Mouse (Mus musculus) midbrain, embryonic 14.5 days (tissue): ENCODE results near the gene Gm11563. TPM values are rescaled to one million over a fixed set of nuclear protein-coding genes. Genes with fewer than 3 reads are reported as not detected.
"Not testable (repeated sequence)": the region's sequence is repeated elsewhere in the genome, so short reads cannot be mapped to it uniquely, and the experiment has no call there.

ENCODE experiments used
- ATAC-seq: fragments of 200-750 bp; cut with Nextera tagmentation; 2 replicates; pipeline ENCODE4 v1.8.0; 2017; ENCODE audit warnings: moderate number of reproducible peaks, moderate library complexity; ENCODE audit not compliant: low FRiP score, low TSS enrichment
- DNase-seq: peaks from one replicate; pipeline ENCODE4 v3.0.0-alpha.2; 2015
- H3K27ac ChIP-seq: fragments of 300-500 bp; sonication (generic); replicated peaks from 2 replicates; pipeline ENCODE4 v1.5.1; 2014; ENCODE audit warnings: mild to moderate bottlenecking, low read depth, low read length, moderate library complexity
- H3K27me3 ChIP-seq: fragments of 300-500 bp; sonication (generic); 2 replicates; pipeline ENCODE4 v1.6.1; 2014; ENCODE audit warnings: low read length, control low read depth, mixed read lengths; ENCODE audit not compliant: control insufficient read depth, insufficient read depth
- H3K36me3 ChIP-seq: fragments of 300-500 bp; sonication (generic); 2 replicates; pipeline ENCODE4 v1.6.1; 2014; ENCODE audit warnings: low read length, control low read depth; ENCODE audit not compliant: control insufficient read depth, insufficient read depth
- H3K4me1 ChIP-seq: fragments of 300-500 bp; sonication (generic); 2 replicates; pipeline ENCODE4 v1.6.1; 2014; ENCODE audit warnings: mild to moderate bottlenecking, antibody characterized with exemption, low read length, control low read depth; ENCODE audit not compliant: control insufficient read depth, insufficient read depth
- H3K4me2 ChIP-seq: fragments of 300-500 bp; sonication (generic); 2 replicates; pipeline ENCODE4 v1.6.1; 2014; ENCODE audit warnings: mild to moderate bottlenecking, low read length, moderate library complexity
- H3K4me3 ChIP-seq: fragments of 300-500 bp; sonication (generic); replicated peaks from 2 replicates; pipeline ENCODE4 v1.5.1; 2014; ENCODE audit warnings: low read depth, low read length
- H3K9ac ChIP-seq: fragments of 300-500 bp; sonication (generic); replicated peaks from 2 replicates; pipeline ENCODE4 v1.6.1; 2014; ENCODE audit warnings: mild to moderate bottlenecking, low read length, moderate library complexity
- H3K9me3 ChIP-seq: fragments of 300-500 bp; sonication (generic); 2 replicates; pipeline ENCODE4 v1.6.1; 2016; ENCODE audit warnings: low read length, control low read depth, mixed read lengths; ENCODE audit not compliant: control insufficient read depth
- WGBS: fragments of 180-500 bp; shearing (Covaris S2); extraction: QIAGEN DNeasy Blood & Tissue Kit; methylation state at CpG from one replicate; pipeline ENCODE4 v1.1.7; 2014; 5-methylcytosine and 5-hydroxymethylcytosine counted together
- polyA plus RNA-seq: library from polyadenylated mRNA; unstranded; fragments of >200 nt; fragmentation: Nextera tagmentation; extraction: Ambion mirVana; gene quantifications from 2 replicates; pipeline ENCODE4 v1.2.1, GENCODE M21; 2014

The Gm11563 gene
- polyA plus RNA-seq, 1 experiment from 2014 or later = not detected

DNA sequence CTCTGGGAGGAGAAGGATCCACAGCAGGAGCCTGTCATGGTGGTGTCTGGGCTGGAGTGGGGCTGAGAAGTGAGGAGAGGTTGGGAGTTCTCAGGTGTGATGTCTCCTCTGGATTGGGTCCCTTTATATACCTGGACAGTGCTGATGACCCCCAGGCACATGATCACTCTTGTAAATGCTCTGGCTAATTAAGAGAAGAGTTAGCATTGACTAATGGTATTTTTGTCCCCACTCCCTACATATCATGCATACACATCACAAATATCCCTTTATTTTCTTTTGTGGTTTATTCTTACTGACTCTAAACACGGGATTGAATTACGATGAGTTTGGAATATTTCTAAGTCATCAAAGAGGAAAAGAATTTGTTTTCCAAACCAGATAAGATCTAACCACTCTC, 38.4 kb downstream of the Gm11563 start, which contains the start of gene Gm11562:
TSS of gene Gm11562 (minus strand) at position 101 of the 400 bp plus-strand sequence.
- H3K9ac ChIP-seq = no peak within 1 kb of the TSS
- ATAC-seq (no peak), DNase-seq (no peak)
- no peaks in the 10 kb centered on the region for H3K9me3 ChIP-seq
- 90% methylated on average over 2 of the region's 2 CpGs for WGBS
- H3K4me2 ChIP-seq = no peak within 1 kb of the TSS
- H3K4me3 ChIP-seq = no peak within 1 kb of the TSS
- no peaks in the 10 kb centered on the region for H3K27me3 ChIP-seq
- H3K4me1 ChIP-seq = no peaks in the 10 kb centered on the region
- H3K36me3 ChIP-seq = no peaks in the 10 kb centered on the region
- H3K27ac ChIP-seq = no peak within 1 kb of the TSS

DNA sequence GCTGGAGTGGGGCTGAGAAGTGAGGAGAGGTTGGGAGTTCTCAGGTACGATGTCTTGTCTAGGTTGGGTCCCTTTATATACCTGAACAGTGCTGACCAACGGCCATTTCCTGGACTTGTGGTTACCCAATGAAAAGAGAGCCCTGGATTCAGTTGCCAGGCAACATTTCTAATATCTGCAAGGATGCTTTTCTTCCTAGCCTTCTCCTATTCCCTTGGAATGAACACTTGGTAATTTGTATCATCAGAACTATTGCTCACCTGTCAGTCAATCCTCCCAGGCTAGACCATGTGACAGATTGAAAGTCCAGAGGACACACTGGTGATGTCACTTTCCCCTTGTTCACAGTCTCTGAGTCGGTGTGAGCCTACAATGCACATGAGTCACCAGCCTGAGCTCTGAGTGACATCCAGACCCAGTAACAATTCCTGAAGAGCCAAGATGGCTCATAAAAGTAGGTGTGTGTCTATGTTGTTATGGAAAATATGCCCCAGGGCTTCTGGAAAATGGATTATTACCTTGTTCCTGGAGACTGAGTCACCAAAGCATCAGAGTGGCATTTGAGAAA, 43.9 kb downstream of the Gm11563 start, which contains the start of gene Krtap2-4:
TSS of gene Krtap2-4 (minus strand) at position 51 of the 568 bp plus-strand sequence.
- no peak within 1 kb of the TSS for H3K27ac ChIP-seq
- ATAC-seq (no peak), DNase-seq (no peak)
- H3K36me3 ChIP-seq = no peaks in the 10 kb centered on the region
- H3K4me2 ChIP-seq = no peak within 1 kb of the TSS
- no peaks in the 10 kb centered on the region for H3K27me3 ChIP-seq
- WGBS = 64% methylated on average over 3 of the region's 3 CpGs
- no peak within 1 kb of the TSS for H3K9ac ChIP-seq
- H3K4me1 ChIP-seq = no peaks in the 10 kb centered on the region
- no peak within 1 kb of the TSS for H3K4me3 ChIP-seq
- H3K9me3 ChIP-seq = no peaks in the 10 kb centered on the region

DNA sequence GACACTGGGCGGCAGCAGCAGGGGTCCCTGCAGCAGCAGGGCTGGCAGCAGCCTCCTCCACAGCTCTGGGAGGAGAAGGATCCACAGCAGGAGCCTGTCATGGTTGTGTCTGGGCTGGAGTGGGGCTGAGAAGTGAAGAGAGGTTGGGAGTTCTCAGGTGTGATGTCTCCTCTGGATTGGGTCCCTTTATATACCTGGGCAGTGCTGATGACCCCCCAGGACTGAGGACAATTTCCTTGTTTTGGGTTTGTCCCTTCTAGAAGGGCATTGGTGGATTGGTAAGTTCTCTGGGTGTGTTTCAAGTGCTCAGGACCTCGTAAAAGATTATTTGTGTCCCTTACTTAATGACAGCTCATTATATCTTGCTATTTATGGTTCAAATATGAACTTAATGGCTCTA, 48.7 kb downstream of the Gm11563 start, which contains the start of gene Gm11937:
TSS of gene Gm11937 (minus strand) at position 101 of the 400 bp plus-strand sequence.
- WGBS = 95% methylated on average over 1 of the region's 2 CpGs
- not testable (repeated sequence) for ATAC-seq, H3K9me3 ChIP-seq, H3K4me3 ChIP-seq, H3K27ac ChIP-seq, H3K4me1 ChIP-seq, DNase-seq, H3K27me3 ChIP-seq, H3K36me3 ChIP-seq, H3K4me2 ChIP-seq, H3K9ac ChIP-seq

DNA sequence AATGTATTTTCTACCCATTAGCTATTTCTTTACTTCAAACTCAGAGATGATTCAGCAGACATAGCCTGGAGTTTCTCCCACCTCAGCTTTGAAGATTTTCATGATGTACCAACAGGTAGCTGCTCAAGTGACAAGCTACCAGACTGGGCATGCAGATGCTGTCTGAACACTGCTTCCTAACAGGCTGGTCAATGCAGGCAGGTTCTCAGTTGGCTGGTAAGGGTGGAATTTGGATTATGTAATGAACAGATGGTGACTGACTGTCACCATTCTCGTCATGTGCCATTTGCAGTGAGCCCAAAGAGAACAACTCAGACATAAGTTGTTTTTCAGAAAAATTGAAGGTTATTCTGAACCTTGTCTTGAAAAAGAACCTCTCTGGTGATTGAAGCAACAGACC, 49.6 kb downstream of the Gm11563 start:
- Histone ChIP-seq H3K9ac (no peak overlapping the region), H3K9me3 (no peaks in the 10 kb centered on the region), H3K4me1 (no peaks in the 10 kb centered on the region), H3K4me2 (no peak overlapping the region), H3K36me3 (no peaks in the 10 kb centered on the region), H3K27ac (no peak overlapping the region), H3K4me3 (no peak overlapping the region), H3K27me3 (no peaks in the 10 kb centered on the region)
- no peak for DNase-seq
- WGBS = 62% methylated on average over 1 of the region's 1 CpGs
- no peak for ATAC-seq

Other genes starting within 250 kb of the Gm11563 start
- gene Krt12, start 236.7 kb downstream of the Gm11563 start, polyA plus RNA-seq = not detected in 2 replicates
- gene Krt20, start 220.8 kb downstream of the Gm11563 start, polyA plus RNA-seq = 0.11 TPM in 1 of 2 replicates, not detected in the other
- 0.39 TPM in 1 of 2 replicates, not detected in the other for gene Krt23, start 165.8 kb downstream of the Gm11563 start, polyA plus RNA-seq
- gene Krt39, start 137.6 kb downstream of the Gm11563 start, polyA plus RNA-seq = not detected in 2 replicates
- gene Krt40, start 115.8 kb downstream of the Gm11563 start, polyA plus RNA-seq = not detected in 2 replicates
- gene Krtap3-3, start 108.1 kb downstream of the Gm11563 start, polyA plus RNA-seq = not detected in 2 replicates
- not detected in 2 replicates for gene Krtap3-2, start 102.1 kb downstream of the Gm11563 start, polyA plus RNA-seq
- not detected in 2 replicates for gene Gm11939, start 99.5 kb downstream of the Gm11563 start, polyA plus RNA-seq
- gene Krtap3-1, start 92.3 kb downstream of the Gm11563 start, polyA plus RNA-seq = not detected in 2 replicates
- gene Krtap1-5, start 77.9 kb downstream of the Gm11563 start, polyA plus RNA-seq = not detected in 2 replicates
- not detected in 2 replicates for gene Krtap1-4, start 75.3 kb downstream of the Gm11563 start, polyA plus RNA-seq
- not detected in 2 replicates for gene Krtap1-3, start 67.6 kb downstream of the Gm11563 start, polyA plus RNA-seq
- gene Krtap9-3, start 60.9 kb downstream of the Gm11563 start, polyA plus RNA-seq = not detected in 2 replicates
- not detected in 2 replicates for gene Gm11938, start 55.7 kb downstream of the Gm11563 start, polyA plus RNA-seq
- gene Gm11937, start 48.8 kb downstream of the Gm11563 start, polyA plus RNA-seq = not detected in 2 replicates
- not detected in 2 replicates for gene Krtap2-4, start 44.1 kb downstream of the Gm11563 start, polyA plus RNA-seq
- not detected in 2 replicates for gene Gm11562, start 38.5 kb downstream of the Gm11563 start, polyA plus RNA-seq
- gene Krtap4-1, start 30.7 kb downstream of the Gm11563 start, polyA plus RNA-seq = not detected in 2 replicates
- gene Krtap4-2, start 23.9 kb downstream of the Gm11563 start, polyA plus RNA-seq = not detected in 2 replicates
- not detected in 2 replicates for gene Krtap4-7, start 14.9 kb downstream of the Gm11563 start, polyA plus RNA-seq
- gene Gm11555, start 8.7 kb downstream of the Gm11563 start, polyA plus RNA-seq = not detected in 2 replicates
- gene Krtap4-6, start 7.0 kb upstream of the Gm11563 start, polyA plus RNA-seq = not detected in 2 replicates
- not detected in 2 replicates for gene Gm14190, start 31.8 kb upstream of the Gm11563 start, polyA plus RNA-seq
- gene Gm14180, start 75.3 kb upstream of the Gm11563 start, polyA plus RNA-seq = not detected in 2 replicates
- gene Gm11595, start 114.0 kb upstream of the Gm11563 start, polyA plus RNA-seq = not detected in 2 replicates
- not detected in 2 replicates for gene Krtap4-8, start 121.7 kb upstream of the Gm11563 start, polyA plus RNA-seq
- gene Krtap4-9, start 126.2 kb upstream of the Gm11563 start, polyA plus RNA-seq = not detected in 2 replicates
- gene Gm11596, start 134.5 kb upstream of the Gm11563 start, polyA plus RNA-seq = not detected in 2 replicates
- not detected in 2 replicates for gene Gm11569, start 140.0 kb upstream of the Gm11563 start, polyA plus RNA-seq
- not detected in 2 replicates for gene Gm11554, start 145.5 kb upstream of the Gm11563 start, polyA plus RNA-seq
- gene Krtap4-13, start 150.9 kb upstream of the Gm11563 start, polyA plus RNA-seq = not detected in 2 replicates
- gene Gm11564, start 156.7 kb upstream of the Gm11563 start, polyA plus RNA-seq = not detected in 2 replicates
- not detected in 2 replicates for gene 2300003K06Rik, start 179.1 kb upstream of the Gm11563 start, polyA plus RNA-seq
- not detected in 2 replicates for gene Krtap4-16, start 192.6 kb upstream of the Gm11563 start, polyA plus RNA-seq
- gene Gm11568, start 199.0 kb upstream of the Gm11563 start, polyA plus RNA-seq = not detected in 2 replicates
- gene Gm11559, start 205.5 kb upstream of the Gm11563 start, polyA plus RNA-seq = not detected in 2 replicates
- gene Krtap9-1, start 214.4 kb upstream of the Gm11563 start, polyA plus RNA-seq = not detected in 2 replicates
- not detected in 2 replicates for gene Gm11567, start 220.2 kb upstream of the Gm11563 start, polyA plus RNA-seq
- gene Krtap31-1, start 249.0 kb upstream of the Gm11563 start, polyA plus RNA-seq = not detected in 2 replicates